Mouse (Mus musculus): ENCODE data around the gene Itpk1.

Itpk1 gene

GRCm38 (mm10) chr12:102704457-102705198 lies at the start of gene Itpk1:
Gene Itpk1, minus strand, starts transcription at chr12:102704930.
- peak; percentile 40 for DNase-seq (ENCODE audit: low spot score)

DNA sequence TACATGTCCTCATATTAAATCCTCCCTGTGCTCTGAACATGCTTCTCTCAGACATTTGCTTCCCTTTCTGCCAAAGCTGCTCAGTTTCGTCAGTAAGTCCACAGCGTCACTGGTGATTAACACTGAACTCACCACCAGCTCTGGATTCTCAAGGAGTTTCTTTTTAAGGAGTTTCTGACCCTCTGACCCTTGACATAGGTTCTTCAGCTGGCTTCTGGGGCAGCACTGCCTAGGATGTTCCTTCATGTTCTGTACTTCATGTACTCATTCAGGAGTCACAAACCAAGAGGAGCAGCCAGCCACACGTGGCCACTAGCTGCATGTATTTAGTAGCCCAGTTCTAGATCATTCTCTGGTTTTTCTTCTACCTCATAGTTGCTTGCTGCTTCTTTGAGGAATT lies 43.5 kb upstream of the Itpk1 start:
- no peak for DNase-seq (ENCODE audit: low spot score)

DNA sequence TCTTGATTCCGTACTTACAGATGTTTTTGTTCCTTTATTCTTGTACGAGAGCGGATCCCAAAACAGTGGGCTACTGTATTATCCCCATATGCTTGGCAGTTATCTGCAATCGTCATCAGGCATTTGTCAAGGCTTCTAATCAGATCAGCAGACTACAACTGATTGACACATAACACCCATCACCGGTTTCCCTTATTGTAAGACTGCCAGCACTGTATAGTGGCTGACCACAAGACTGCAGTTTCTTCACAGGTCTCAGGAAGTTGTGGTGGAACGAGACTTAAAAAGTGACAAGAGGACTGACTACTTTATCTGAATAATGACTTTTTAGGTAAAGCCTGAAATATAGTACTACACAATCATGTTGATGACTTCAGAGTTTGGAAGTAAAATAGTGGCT lies 40.1 kb upstream of the Itpk1 start:
- no peak for DNase-seq (ENCODE audit: low spot score)

GRCm38 (mm10) chr12:102743589-102744574 lies 39.2 kb upstream of the Itpk1 start, which contains the start of the genes Moap1 and Tmem251:
Gene Moap1, minus strand, starts transcription at chr12:102743661.
Gene Tmem251, plus strand, starts transcription at chr12:102743762.
- DNase-seq (ENCODE audit: low spot score): peak; percentile 85

DNA sequence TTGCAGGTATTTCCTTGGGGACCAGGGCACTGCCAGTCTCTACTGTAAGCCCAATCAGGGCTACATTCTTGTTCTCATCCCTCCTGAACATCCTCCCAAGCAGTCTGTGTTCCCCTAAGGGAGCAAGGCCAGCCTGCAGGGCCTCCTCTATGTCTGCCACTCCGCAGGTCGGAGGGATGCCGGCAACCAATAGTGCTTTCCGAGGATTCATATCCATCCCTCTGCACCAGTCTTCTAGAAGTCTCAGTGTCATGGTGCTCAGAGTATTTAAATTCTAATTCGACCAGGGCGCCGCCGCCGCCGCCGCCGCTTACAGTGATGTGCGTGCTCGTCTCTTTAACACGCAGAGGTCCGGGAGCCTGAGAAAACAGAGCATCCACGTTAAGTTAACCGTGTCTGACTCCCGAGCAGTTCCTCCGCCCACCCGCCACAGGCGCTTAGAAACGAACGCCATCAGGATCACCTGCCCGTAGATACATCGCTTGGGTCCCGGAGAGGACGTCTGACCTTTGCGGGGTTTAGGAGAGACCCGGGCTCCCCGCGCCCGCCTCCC lies 38.4 kb upstream of the Itpk1 start:
- DNase-seq (ENCODE audit: low spot score): no peak

DNA sequence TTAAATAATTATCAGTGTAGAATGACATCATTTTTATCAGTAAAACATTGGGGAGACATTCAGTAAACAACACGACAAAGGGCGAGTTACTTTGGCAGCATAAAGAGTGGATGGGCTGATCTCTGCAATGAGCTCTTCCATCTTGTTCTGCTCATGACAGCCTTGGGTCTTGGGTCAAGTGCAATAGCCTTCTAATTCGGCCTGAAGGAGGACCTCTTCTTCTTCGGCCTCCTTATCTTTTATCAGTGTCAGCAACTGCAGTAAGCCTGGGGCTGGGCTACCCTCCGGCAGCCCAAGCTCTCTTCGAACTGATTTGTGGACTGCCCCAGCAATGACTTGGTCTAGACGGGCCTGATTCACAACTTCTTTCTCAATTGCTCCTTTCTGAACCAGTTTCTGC lies 37.3 kb upstream of the Itpk1 start:
- DNase-seq (ENCODE audit: low spot score): no peak

DNA sequence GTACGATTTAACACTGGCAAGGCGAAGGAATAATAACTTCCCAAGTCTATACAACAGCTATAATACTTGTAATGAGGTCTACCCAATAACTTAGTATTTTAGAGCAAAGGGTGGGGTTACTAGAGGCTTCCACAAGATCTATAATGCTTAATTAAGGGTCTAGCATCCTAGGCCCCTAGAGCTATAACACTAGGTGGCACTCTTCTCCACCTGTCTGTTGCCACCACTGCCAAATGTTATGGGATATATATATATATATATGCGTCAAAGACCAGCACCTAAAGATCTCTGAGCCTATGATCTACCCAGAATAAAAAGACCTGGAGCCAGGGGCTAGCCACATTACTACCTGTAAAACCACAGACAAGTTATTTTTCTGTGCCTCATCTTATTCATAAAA lies 35.6 kb upstream of the Itpk1 start:
- DNase-seq (ENCODE audit: low spot score): no peak

DNA sequence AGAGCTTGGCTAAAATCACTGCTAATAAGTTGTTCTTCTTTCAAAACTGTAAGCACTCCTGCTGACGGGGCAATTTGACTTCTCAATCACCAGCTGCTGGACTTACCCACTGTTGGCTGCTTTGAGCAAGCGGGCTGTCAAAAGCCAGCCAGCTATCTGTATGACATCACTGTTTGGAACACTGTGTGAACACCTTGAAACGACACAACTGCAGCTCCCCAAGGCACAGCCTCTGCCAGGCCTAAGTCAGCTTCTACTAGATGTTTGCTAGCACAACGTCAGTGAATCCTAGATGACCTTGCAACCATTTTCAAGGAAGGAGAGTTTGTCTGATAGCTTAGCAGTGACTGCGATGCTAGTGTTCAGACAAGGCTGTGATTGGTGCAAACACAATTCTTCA lies 34.4 kb upstream of the Itpk1 start:
- DNase-seq (ENCODE audit: low spot score): no peak

DNA sequence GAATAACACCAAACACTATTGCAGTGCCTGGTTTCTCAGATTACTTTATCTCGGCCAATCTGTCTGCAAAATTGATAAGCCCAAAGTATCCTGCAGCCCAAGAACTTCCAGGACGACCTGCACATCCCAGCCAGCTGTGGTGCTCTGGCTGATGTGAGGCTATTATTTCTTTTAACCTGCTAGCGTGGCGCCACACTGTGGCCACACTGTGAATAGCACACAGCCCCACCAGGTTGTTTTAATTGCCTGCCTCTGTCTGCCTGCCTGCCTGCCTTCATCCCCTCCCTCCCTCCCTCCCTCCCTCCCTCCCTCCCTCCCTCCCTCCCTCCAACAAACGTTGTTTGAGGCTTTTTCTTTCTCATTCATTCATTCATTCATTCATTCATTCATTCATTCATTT lies 28.7 kb upstream of the Itpk1 start:
- peak; percentile 71 for DNase-seq (ENCODE audit: low spot score)

DNA sequence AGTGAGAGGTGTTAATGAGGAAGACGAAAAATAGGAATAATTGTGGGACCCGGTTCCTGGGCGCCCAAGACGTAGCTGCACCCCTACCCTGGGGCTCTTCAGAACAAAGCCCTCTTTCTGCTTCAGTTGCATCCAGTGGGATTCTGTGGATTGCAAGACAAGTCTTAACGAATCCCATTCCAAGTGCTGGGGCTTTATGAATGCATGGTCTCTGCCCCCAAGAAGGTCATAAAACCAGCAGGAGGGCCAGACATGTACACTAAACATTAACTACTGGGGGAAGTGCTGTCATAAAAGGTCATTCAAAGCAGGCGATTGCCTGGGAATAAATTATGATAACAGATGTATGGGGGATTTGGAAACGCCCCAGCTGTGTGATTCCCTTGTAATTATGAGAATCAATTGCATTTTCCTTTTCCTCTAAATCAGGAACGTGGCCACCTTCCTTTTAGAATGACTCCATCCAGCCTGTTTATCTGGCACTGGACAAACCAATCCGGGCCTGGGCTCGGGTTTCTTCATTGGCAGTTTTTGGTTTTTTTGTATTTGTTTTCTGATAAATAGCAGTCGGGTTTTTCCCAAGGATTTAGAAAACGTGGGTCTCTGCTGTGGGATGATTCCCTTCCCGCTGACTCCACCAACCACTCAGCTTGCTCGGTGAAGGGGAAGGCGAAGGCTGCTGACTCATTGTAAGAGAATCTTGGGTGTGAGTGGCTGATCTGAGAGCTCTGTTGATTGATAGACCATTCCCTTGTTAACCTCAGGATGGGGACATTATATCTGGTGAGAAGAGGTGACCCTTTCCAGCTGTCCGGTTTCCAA lies 26.3 kb upstream of the Itpk1 start:
- DNase-seq (ENCODE audit: low spot score): no peak

DNA sequence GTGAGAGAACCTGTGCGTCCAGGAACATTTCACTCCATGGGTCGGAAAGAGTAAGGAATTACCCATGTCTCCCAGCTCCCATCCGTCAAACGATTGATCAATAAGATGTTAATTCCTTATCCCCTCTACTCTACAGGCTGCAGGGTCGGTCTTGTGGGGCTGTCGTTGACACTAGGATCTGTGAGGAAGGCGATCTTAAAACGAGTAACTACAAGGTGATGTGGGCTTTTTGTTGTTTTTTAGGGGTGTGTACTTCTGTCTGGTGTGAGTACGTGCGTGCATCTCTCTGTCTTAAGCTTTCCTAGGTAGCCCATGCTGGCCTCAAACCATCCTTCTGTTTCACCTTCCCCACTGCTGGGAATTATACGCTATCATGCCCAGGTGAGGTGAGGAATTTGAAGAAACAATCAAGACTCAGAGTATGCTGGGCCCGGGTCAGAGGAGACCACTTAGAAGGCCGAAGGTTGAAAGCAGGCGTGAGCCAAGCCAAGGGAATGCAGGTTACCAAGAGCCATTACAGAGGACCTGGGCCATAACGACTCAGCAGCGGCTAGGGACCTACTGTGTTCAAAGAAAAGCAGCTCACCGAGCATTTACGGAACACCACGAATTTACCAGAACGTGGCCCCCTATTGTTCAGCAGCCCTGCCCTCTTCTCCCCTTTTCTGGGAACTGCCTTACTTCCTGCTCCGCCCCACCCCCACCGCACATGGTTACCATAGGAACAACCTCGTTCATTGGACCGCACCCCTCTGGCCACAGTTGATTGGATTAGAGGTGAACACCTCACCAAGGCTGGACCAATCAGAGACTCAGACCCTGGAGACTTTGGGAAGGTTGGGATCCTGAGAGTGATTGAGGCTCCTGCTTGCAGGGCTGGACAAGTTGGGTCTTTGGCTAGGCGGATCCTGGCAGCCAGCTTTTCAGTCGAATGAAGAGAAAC lies 25.4 kb upstream of the Itpk1 start:
- DNase-seq (ENCODE audit: low spot score): peak; percentile 74

- DNase-seq (ENCODE audit: low spot score): no peak
These were observed 21.0 kb upstream of the Itpk1 start for GRCm38 (mm10) chr12:102725761-102726175.

DNA sequence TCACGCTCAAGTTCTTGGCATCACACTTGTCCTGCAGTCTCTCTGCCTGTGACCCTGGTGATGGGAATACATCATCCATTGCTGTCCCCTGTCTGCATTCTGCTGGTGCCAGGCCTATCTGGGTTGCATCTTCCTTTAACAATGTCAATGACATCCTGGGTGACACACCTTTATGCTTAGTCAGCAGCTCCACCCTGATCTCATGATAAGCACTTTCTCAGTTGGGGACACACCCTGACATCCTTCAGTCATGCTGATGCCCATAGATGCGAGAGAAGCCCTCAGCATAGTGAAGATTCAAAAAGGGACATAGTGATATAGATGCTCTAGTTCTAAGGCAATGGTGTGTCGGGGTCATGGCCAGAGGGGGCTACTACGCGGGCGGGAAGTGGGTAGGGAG lies 20.4 kb upstream of the Itpk1 start:
- DNase-seq (ENCODE audit: low spot score): no peak

DNA sequence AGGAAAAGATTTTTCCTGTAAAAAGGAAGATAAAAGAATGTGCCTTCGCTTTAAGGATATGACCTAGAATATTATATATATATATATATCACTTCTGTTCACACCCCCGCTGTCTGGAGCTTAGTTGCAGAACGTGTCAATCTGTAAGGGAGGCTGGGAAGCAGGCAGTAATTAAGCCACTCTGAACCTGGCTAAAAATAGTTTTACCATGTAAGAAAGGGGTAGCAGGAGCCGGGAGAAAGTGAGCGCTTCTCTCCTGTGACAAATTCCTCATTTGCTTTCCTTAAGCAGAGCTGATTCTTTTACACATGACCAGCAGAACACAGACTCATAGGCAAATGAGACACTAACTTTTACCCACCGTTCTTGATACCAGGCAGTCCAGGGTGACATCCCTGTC lies 19.1 kb upstream of the Itpk1 start:
- no peak for DNase-seq (ENCODE audit: low spot score)

DNA sequence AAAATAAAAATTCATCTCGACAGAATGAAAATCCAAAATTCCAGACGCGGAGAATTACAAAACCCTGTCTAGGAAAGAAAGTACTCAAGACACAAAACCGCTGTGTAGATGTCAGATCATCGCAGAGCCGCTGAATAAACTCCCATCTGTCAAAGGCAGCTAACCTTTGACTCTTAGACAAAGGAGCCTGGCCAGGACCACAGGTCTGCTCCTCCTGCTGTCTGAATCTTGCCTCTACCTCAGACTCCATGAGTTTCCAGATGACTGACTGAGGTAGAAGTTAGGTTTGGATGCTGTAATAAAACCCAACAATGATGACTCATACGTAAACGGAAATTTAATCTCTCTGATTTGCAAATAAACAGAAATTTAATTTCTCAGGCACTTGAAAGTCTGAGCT lies 18.2 kb upstream of the Itpk1 start:
- DNase-seq (ENCODE audit: low spot score): no peak

- DNase-seq (ENCODE audit: low spot score): no peak
These were observed 17.7 kb upstream of the Itpk1 start for GRCm38 (mm10) chr12:102722451-102722850.

DNA sequence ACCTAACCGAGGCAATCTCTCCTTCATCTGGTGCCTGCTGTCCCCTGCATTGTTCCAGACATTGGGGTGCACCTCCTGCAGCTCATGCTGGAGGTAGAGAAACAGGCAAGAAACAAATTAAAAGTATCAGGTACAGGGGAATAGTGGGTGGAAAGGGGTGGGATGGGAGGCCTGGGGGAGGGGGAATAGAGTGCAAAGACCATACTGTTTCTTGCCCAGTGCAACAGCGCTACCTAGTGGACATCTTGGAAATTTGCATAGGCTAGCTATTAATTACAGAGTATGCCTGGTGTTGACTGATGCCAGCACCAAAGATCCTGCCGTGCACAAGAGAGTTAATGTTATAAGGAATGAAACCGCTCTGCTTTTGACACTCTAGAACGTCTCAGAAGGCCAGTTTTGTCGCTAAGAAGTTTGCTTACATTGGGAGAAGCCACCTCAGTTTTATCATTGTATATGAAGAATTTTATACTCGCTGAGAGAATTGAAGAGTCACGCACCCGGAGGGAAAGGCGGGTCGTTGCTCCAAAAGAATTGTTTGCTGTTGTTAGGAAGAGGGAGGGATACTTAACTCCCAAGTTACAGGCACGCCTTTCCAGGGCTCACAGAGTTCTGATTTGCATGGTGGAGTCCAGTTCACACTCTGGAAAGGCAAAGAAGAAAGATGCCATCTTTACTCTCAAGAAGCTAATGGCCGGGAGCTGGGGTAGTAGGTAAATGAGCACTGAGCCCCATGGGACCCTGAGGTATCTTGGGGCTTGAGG lies 15.0 kb upstream of the Itpk1 start:
- DNase-seq (ENCODE audit: low spot score): no peak

DNA sequence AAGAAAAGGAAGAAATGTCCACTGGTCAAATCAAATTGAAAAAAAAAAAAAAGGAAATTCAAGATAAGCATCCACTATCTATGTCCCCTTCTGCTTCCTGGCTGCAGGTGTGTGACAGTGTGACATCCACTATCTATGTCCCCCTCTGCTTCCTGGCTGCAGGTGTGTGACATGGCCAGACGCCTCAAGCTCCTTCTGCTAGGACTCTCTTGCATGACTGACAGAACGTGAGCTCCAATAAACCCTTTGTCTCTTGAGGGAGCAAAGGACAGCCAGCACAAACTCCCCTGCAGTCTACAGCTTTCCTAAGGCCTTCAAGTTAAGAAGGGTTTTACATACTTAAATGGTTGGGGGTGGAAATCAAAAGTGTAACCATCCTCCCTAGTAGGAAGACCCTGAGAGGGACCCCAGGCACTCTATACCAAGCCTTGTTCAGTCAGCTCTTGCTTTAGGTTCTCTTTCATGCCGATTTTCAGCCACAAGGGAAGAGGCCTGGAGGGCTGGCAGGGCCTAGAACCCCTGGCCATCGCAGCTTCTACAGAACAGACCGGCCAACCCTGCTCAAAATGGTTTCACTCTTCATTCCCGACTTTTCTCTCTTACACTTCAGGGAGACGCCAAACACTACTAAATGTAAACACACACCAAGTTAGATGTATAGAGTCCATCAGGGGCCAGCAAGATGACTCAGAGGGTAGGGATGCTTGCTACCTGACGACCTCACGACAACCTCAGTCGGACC lies 10.1 kb upstream of the Itpk1 start:
- DNase-seq (ENCODE audit: low spot score): no peak

GRCm38 (mm10) chr12:102714116-102714515 lies 9.4 kb upstream of the Itpk1 start:
- no peak for DNase-seq (ENCODE audit: low spot score)
